Mouse (Mus musculus) forebrain, postnatal 0 days (tissue): ENCODE data around the gene Olfr870. TPM values are rescaled to one million over a fixed set of nuclear protein-coding genes. Genes with fewer than 3 reads are reported as not detected.
"Not testable (repeated sequence)": the region's sequence is repeated elsewhere in the genome, so short reads cannot be mapped to it uniquely, and the experiment has no call there.

Experiments used
- ATAC-seq: fragments of 200-750 bp; cut with Nextera tagmentation; 2 replicates; pipeline ENCODE4 v1.8.0; 2017; ENCODE audit warnings: mild to moderate bottlenecking, moderate library complexity
- DNase-seq: peaks from one replicate; pipeline ENCODE4 v3.0.0-alpha.2; 2015
- H3K27ac ChIP-seq: fragments of 300-500 bp; sonication (generic); 2 replicates; pipeline ENCODE4 v1.5.1; 2014; ENCODE audit warnings: low read depth, mild to moderate bottlenecking, antibody characterized with exemption, low read length, moderate library complexity, mixed read lengths
- H3K27me3 ChIP-seq: fragments of 300-500 bp; sonication (generic); 2 replicates; pipeline ENCODE4 v1.6.1; 2014; ENCODE audit warnings: mild to moderate bottlenecking, low read length, mixed read lengths; ENCODE audit not compliant: insufficient read depth
- H3K36me3 ChIP-seq: fragments of 300-500 bp; sonication (generic); 2 replicates; pipeline ENCODE4 v1.6.1; 2014; ENCODE audit warnings: mild to moderate bottlenecking, moderate library complexity; ENCODE audit not compliant: insufficient read depth
- H3K4me1 ChIP-seq: fragments of 300-500 bp; sonication (generic); 2 replicates; pipeline ENCODE4 v1.6.1; 2014; ENCODE audit warnings: antibody characterized with exemption; ENCODE audit not compliant: insufficient read depth
- H3K4me2 ChIP-seq: fragments of 300-500 bp; sonication (generic); 2 replicates; pipeline ENCODE4 v1.6.1; 2014; ENCODE audit warnings: low read depth, mild to moderate bottlenecking, moderate library complexity
- H3K4me3 ChIP-seq: fragments of 300-500 bp; sonication (generic); 2 replicates; pipeline ENCODE4 v1.5.1; 2014; ENCODE audit warnings: low read depth, low read length, mixed read lengths
- H3K9ac ChIP-seq: fragments of 300-500 bp; sonication (generic); 2 replicates; pipeline ENCODE4 v1.6.1; 2014; ENCODE audit warnings: mild to moderate bottlenecking
- H3K9me3 ChIP-seq: fragments of 300-500 bp; sonication (generic); 2 replicates; pipeline ENCODE4 v1.6.1; 2016; ENCODE audit warnings: low read length
- CTCF ChIP-seq: sonication (generic); IDR thresholded peaks from 2 replicates; pipeline ENCODE4 v1.5.1; 2016; ENCODE audit warnings: antibody characterized with exemption, control low read depth, low read depth
- WGBS: fragments of 180-500 bp; shearing (Covaris S2); extraction: QIAGEN DNeasy Blood & Tissue Kit; methylation state at CpG from one replicate; pipeline ENCODE4 v1.1.7; 2014; 5-methylcytosine and 5-hydroxymethylcytosine counted together
- polyA plus RNA-seq: library from polyadenylated mRNA; unstranded; fragments of >200 nt; fragmentation: Nextera tagmentation; extraction: Ambion mirVana; gene quantifications from 2 replicates; pipeline ENCODE4 v1.2.1, GENCODE M21; 2015
- total RNA-seq: library from RNA; depleted of rRNA; stranded (reverse); fragments of >200 nt; gene quantifications from 2 replicates; pipeline ENCODE4 v1.2.3, GENCODE M21; 2014; rRNA removed

The Olfr870 gene
- not detected in 2 replicates for total RNA-seq
- not detected in 2 replicates for polyA plus RNA-seq

- Histone ChIP-seq H3K27ac (no peak within 1 kb of the TSS), H3K27me3 (no peaks in the 10 kb centered on the region), H3K36me3 (no peaks in the 10 kb centered on the region), H3K9me3 (0 out of 2 replicates have a peak, but pooled peaks cover under 1% of the 10 kb centered on the region), H3K4me3 (no peak within 1 kb of the TSS), H3K4me1 (no peaks in the 10 kb centered on the region), H3K4me2 (no peak within 1 kb of the TSS), H3K9ac (no peak within 1 kb of the TSS)
- TF ChIP-seq CTCF, result no peak
- ATAC-seq, result no peak
- no peak for DNase-seq
- WGBS, result 81% methylated on average over 2 of the region's 2 CpGs
Measured at GRCm38 (mm10) chr9:20173957-20174356, at the start of gene Olfr870. Olfr870 (minus strand) TSS chr9:20174057.

- H3K9me3 ChIP-seq, result no peaks in the 10 kb centered on the region; the same call in none of the 2 replicates
Measured at GRCm38 (mm10) chr9:20211907-20212306, 38.0 kb upstream of the Olfr870 start, which contains the start of gene Olfr871. Olfr871 (plus strand) TSS chr9:20212207.

DNA sequence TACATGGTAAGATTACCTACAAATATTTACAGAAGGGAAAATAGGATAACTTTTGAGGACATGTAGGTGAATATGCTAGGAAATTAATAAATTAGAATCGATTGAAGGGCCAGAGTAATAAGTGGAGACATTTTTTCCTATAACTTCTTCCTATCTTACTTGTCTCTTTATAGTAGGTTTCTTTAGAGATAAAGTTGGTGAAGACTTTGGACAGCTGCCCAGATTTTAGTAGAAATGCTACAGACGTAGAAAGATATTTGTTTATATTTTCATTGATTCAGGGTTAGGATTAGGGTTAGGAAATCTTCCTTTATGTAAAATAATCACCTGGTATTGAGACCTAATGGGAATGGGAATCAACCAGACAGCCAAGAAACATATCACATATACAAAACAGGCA lies 37.6 kb upstream of the Olfr870 start:
- Histone ChIP-seq H3K27ac (no peak overlapping the region), H3K4me1 (no peaks in the 10 kb centered on the region), H3K36me3 (no peaks in the 10 kb centered on the region), H3K4me3 (no peak overlapping the region), H3K9me3 (no peaks in the 10 kb centered on the region; the same call in none of the 2 replicates), H3K4me2 (no peak overlapping the region), H3K27me3 (no peaks in the 10 kb centered on the region), H3K9ac (no peak overlapping the region)
- TF ChIP-seq CTCF, result no peak
- DNase-seq, result no peak
- 81% methylated on average over 2 of the region's 2 CpGs for WGBS
- no peak for ATAC-seq

More at GRCm38 (mm10) chr9:20211907-20212306, 38.0 kb upstream of the Olfr870 start, which contains the start of gene Olfr871:
- H3K4me2 ChIP-seq, result no peak within 1 kb of the TSS
- H3K27me3 ChIP-seq, result no peaks in the 10 kb centered on the region
- no peak for ATAC-seq
- no peak within 1 kb of the TSS for H3K9ac ChIP-seq
- no peak for TF ChIP-seq CTCF
- DNase-seq, result no peak
- no peaks in the 10 kb centered on the region for H3K4me1 ChIP-seq
- H3K27ac ChIP-seq, result no peak within 1 kb of the TSS
- no peaks in the 10 kb centered on the region for H3K36me3 ChIP-seq
- no peak within 1 kb of the TSS for H3K4me3 ChIP-seq

DNA sequence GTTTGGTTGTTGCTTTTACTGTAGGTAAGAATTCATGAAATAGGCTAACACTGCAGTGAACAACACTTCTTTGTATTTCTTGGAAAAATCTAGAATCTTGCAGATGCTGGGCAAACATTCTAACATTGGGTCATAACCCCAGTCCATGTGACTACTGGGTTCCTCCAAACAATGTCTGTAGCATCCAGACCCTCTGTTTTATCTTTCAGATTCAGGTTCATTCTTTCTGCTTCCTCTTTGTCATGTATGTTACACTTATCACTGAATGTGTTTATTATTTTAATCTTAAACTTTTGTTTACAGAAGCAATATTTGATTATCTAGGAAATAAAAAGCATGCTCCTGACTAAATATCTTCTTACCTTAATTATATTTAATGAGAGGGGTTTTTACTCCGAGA lies 37.0 kb upstream of the Olfr870 start:
- Histone ChIP-seq H3K27me3 (no peaks in the 10 kb centered on the region), H3K9me3 (no peaks in the 10 kb centered on the region; the same call in none of the 2 replicates), H3K4me2 (no peak overlapping the region), H3K27ac (no peak overlapping the region), H3K4me1 (no peaks in the 10 kb centered on the region), H3K9ac (no peak overlapping the region), H3K36me3 (no peaks in the 10 kb centered on the region), H3K4me3 (no peak overlapping the region)
- WGBS, result 41% methylated on average over 1 of the region's 1 CpGs
- DNase-seq (no peak), ATAC-seq (no peak)
- no peak for TF ChIP-seq CTCF

GRCm38 (mm10) chr9:20203413-20203984 lies 29.6 kb upstream of the Olfr870 start:
- not testable (repeated sequence) for H3K27me3 ChIP-seq, ATAC-seq, H3K4me1 ChIP-seq, DNase-seq, H3K4me2 ChIP-seq, H3K9ac ChIP-seq, H3K9me3 ChIP-seq, H3K36me3 ChIP-seq, H3K27ac ChIP-seq, H3K4me3 ChIP-seq
- 88% methylated on average over 7 of the region's 7 CpGs for WGBS

GRCm38 (mm10) chr9:20202131-20202530 lies 28.3 kb upstream of the Olfr870 start:
- WGBS, result 60% methylated on average over 1 of the region's 1 CpGs
- DNase-seq (no peak), ATAC-seq (no peak)
- no peak for TF ChIP-seq CTCF
- Histone ChIP-seq H3K4me2 (no peak overlapping the region), H3K27ac (no peak overlapping the region), H3K4me3 (no peak overlapping the region), H3K27me3 (no peaks in the 10 kb centered on the region), H3K36me3 (no peaks in the 10 kb centered on the region), H3K9me3 (no peaks in the 10 kb centered on the region; the same call in 1 of the 2 replicates), H3K4me1 (no peaks in the 10 kb centered on the region), H3K9ac (no peak overlapping the region)

GRCm38 (mm10) chr9:20179463-20179862 lies 5.6 kb upstream of the Olfr870 start:
- Histone ChIP-seq H3K4me2 (no peak overlapping the region), H3K9ac (no peak overlapping the region), H3K4me3 (no peak overlapping the region), H3K4me1 (no peaks in the 10 kb centered on the region), H3K27me3 (no peaks in the 10 kb centered on the region), H3K36me3 (no peaks in the 10 kb centered on the region), H3K27ac (no peak overlapping the region), H3K9me3 (0 out of 2 replicates have a peak, but pooled peaks cover 5% of the 10 kb centered on the region)
- WGBS, result 65% methylated on average over 5 of the region's 5 CpGs
- ATAC-seq, result no peak
- DNase-seq, result no peak
- no peak for TF ChIP-seq CTCF
